Mouse (Mus musculus) frontal cortex, postnatal 25 days (tissue): ENCODE measurements around the gene Ddx10.
"Not testable (repeated sequence)": the region's sequence is repeated elsewhere in the genome, so short reads cannot be mapped to it uniquely, and the experiment has no call there.

Experiments used
- DNase-seq, 2 experiments: peaks; one replicate each; pipeline ENCODE4 v3.0.0; 2022; ENCODE audit warnings: low spot score in 2 of 2

Ddx10 gene

DNA sequence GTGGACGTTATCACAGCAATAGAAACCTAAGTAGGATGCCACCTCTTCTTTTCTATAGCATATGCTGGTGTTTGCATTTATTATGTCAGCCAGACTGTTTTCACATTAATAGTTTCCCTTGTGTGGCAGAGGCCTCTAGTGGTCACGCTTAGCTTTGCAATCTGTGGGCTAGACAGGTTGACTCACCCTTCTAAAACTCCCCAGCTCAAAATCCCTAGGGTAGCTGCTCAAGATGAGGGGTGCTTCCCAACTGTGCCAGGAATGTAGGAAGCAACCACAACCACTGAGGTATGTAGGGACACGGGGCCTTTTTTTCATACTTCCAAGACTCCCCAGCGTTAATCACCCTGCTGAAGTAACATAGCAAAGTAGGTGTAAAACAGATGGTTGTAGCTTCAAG is 103.6 kb downstream of the Ddx10 start:
- DNase-seq, result peak; percentile 13 to 36

DNA sequence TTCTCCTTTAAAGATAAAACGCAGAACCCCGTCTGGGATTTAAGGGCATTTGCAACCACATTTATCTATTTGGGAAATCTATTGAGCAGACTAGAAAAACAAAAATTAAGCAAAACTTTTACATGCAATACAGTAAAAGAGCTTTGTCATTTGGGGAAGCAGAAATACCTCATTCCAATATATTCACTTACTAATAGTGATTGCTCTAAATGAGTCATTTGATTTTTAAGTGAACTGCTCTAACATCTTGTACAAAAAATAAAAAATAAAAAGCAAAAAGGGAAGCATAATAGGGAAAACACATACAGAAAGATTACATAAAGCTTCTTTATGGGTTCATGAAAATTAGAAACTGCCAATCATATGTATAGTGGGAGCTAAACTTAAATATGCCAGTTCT is 104.3 kb downstream of the Ddx10 start:
- DNase-seq, result no peak

DNA sequence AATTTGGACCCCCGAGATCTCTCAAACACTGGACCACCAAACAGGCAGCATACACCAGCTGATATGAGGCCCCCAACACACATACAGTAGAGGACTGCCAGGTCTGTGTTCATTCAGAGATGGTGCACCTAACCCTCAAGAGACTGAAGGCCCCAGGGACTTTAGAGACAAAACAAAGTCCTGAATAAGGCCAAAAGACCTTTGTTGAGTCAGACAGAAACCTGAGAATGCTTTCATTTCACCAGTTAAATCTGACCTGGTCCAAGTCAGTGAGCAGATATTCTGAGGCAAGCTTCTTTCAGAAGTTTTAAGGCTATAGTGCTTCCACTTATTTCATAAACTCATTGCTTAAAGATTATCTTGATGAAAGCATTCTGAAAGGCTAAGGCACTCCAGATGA is 105.4 kb downstream of the Ddx10 start:
- DNase-seq, result not testable (repeated sequence)

DNA sequence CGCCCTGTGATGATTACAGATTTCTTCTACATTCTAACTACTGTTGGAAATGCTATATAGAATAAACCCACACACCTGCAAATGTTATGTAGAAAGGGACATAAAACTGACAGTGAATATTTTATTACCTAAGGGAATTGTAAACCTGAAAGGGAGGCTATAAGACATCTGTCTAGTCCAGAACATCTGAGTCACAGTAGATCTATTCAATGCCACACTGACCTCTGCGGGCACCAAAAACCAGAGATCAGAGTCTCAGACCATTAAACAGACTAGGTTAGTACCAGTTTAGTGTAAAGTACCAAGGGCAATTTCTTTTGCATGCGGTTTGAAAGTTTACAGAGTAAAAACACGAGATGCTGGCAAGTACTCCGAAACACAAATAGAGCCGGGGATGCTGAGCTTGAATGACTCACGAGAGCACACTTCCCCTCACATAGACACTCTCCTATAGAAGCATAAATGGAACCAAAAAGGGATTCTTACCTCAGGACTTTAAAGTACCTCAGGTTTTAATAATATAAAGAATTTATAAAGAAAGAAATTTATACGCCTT is 107.2 kb downstream of the Ddx10 start:
- no peak for DNase-seq

DNA sequence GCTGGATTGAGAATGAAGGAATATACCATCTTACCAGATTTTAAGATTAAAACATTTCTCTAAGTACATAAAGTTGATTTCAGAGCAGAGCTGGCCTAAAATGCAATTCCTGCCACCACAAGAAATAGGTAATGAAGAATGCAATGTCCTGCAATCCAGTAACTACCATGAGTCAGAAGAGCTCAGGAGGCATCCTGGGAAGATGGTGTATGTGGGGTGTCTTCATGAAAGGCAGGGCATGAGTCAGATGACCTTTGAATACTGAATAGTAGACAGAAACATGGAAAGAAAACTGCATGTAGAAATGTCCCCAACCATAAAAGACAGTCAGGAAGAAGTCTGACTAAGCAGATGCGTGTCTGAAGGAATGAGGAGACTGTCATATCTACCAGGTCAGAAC is 115.0 kb downstream of the Ddx10 start:
- no peak for DNase-seq

DNA sequence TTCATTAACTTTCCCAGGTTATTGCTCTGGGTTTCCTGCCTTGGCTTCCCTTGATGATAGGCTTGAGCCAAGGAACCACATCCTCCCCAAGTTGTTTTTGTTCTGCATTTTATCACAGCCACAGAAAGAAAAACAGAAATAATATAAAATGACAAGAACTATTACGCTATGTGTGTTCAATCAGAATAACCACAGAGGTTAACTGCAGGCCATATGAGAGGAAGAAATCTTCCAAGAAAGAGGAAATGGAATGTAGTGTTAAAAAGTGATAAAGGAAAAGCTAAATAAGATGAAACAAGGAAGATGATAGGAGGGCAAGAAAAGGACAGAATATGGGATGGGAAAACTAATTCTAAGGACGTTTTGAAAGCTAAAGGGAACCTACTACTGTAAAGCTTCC is 117.4 kb downstream of the Ddx10 start:
- DNase-seq, result no peak

DNA sequence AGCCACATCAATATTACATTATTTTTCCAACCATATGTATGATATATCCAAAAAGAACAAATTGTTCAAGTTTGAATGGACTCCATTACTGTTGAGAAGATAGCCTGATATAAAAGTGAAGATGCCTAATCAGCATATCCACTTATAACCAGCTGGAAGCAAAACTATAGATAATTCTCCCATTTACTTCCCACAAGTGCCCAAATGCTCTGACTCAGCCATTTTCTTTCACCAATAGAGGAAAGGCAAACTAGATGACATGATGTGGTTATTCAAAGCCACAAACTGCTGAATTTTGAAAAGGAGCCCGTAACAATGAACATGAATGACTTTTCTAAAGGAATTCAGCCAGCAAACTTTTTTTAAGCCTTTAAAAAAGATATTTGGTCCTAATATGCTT is 146.8 kb downstream of the Ddx10 start:
- no peak for DNase-seq

DNA sequence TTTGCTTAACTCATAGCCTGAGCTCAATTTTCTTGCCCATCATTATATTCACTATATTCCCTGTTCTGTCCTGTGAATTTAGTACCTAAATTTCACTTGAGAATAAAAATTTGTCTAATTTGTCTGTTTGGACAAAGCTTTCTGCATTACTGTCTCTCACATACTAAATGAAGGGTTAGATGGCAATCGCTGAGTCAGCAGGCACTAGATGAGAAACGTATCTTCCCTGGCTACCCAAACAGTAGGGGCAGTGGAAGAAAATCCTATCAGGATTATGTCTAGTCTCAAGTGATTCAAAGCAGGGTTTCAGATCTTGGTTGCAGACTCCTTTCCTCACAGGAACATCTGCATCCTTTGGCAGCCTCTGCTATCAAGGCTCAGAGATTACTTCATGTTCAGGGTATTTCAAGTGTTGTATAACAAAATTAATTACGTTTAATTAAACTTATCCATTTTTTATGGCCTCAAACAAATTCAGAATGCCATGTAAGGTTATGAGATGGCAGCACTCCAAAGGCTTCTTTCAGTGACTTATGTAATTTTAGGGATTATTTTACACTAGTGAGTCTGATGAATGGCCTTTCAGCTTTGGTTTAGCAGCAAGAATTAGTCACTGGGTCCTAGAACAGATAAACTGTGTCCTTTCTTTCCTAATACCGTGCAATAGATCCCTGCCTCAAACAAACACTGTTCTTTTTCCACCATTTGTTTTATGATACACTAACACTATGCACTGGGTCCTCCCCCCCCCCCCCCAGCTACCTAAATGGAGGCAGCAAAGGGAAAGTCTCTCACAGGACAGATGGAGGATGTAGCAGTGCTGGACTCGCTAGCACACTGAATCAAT is 152.3 kb downstream of the Ddx10 start:
- DNase-seq, result no peak

DNA sequence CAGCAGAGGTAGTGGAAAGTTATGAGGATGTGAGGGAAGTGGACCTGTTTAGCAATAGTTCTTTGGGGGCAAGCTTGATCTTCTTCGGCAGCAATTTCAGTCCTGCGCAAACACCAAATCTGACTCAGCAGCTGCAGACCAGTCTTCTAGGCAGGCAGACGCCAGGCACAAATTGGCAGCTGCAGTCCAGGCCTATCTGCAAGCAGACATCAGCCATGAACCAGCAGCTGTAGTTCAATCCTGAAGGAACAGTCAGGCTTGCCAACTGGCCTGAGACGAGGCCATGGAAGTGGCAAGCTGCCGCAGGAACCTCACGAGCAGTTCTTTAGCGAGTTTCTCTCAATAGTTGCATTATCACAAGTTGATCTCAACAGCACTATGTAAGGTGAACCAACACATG is 153.3 kb downstream of the Ddx10 start:
- DNase-seq, result no peak

DNA sequence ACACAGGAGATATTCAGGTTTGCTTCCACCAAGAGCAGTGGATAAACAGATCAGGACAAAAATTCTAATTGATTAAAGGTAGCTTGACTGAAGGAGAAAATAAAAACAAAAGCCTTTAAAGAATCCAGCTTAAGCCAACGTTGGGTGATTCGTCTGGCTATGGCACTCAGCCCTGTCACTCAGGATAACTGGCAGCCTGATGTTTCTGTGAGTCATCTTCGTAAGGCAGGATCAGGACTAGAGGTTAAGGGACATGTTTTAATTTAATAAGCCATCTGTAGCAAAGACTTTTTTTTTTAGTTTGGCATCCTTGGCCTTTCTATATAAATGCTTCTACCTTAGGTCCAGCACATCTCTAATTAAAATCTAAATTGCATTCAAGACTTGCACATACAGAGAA is 170.2 kb downstream of the Ddx10 start:
- DNase-seq, result no peak

DNA sequence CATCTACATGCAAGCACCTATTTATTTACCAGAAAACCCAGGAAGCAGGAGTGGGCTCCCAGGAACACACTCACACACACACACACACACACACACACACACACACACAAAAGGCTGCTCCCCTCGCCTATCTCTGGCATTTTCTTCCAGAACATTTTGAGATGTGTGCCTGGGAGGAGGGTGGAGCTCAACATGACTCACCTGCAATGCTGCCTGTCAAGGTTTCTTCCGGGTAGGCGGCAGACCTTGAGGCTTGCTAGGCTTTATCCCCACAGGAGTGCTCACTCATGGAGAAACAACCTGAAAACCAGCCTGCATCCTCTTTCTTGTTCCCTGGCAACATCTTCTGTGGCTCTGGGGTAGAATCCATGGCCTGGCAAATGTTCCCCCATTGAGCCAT is 171.9 kb downstream of the Ddx10 start:
- no peak for DNase-seq

DNA sequence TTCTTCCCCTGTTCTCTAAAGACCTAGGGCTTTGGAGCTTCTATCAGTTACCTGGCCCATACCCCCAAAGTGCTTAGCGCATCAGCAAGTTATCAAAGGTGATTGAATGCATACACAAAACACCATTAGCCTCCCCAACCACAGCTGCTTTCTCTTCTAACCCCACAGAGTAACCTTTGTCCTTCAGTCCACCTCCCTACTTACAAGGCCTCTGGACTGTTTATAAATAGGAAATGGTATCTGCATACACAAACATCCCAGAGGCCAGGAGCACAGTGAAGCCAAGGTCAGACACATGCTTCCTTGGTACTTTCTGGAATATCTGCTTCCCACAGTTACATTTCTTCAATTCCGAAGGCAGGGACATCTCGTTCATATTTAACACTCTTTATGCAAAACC is 173.4 kb downstream of the Ddx10 start:
- DNase-seq, result no peak

DNA sequence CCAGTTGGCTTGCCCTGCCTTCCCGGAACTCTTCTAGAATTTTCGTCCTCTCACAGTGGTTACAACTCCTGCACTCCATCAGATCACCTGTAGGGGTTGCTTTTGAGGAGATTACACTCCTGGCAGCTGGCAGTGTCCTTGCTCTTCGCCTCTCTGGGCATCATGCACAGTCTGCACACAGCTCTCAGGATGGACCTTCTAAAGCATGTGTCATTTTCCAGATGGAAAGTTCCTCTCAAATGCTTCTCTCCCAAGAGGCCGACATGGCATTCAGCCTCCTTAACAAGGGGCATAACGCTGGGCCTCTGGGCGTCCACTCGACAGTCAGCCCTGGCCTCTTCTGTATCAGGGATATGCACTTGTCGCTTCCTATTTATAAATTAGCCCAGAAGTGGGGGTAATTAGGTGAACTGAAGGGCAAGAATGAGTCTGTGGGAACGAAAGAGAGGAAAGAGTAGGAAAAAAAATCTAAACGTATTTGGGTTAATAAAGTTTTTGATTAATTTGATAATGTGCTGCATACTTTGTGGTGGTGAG is 174.2 kb downstream of the Ddx10 start:
- no peak for DNase-seq

DNA sequence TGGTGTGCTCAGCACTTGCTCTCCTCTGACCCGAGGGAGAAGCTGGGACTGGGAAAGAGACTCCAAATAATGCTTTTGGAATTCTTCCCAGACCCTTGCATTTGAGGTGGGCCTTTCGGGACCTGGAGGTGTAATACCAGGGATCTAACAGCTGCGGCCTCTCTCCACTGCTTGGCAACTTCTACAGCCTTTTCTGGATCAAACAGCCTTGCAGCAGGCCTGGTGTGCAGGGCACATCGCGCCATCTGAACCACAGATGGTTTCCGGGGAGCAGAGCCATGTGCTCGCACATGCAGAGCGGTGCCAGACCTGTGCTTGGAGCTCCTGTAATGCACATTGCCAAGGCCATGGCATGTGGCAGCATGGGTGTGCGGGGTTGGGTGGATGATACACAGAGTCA is 175.8 kb downstream of the Ddx10 start:
- DNase-seq, result no peak

DNA sequence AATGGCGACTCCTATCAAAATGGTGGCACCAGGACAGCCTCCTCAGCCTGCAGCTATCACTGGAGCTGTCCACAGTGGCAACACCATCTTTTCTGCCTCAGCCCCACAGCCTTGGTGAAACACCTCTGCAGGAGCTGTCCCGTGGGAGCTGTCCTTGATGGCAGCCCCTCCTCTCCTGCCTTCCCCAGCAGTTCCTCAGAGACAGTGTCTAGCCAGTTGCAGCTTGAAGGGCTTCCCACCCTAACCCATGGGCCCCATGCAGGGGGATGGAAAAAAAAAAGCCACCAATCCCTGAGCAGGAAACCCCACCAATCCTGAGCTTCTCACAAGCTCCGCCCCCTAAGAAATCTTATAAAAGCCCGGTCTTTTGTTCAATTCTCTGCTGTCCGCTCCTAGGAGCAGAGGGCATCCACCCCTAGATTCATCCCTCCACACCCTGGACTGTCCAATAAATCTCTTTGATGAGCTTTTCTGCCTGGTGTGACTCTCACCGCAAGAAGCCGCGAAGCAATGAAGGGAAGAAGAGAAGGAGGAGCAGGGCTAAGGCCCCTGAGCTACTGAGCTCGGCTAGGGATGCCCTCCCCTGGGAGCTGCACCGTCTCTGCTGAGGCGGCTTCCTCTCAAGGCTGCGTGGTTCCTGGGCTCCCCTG is 176.9 kb downstream of the Ddx10 start:
- DNase-seq, result no peak

DNA sequence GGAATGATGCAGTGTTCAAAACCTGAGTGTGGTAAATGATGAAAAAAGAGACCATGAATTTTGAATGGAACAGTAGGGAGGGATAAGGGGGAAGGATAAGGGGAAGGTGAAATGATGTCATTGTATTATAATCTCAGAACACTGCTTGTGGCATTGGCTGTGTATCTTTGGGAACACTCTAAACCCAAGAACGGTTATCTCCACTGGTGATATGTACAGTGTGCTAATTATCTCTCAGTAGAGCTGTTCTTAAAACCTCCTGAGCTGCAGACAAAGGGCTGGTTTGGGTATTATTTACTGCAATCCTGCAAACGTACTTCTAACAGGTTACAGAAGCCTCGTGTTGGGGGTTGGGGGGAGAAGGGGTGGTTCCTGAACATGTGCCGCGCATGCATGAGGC is 179.7 kb downstream of the Ddx10 start:
- DNase-seq, result no peak

DNA sequence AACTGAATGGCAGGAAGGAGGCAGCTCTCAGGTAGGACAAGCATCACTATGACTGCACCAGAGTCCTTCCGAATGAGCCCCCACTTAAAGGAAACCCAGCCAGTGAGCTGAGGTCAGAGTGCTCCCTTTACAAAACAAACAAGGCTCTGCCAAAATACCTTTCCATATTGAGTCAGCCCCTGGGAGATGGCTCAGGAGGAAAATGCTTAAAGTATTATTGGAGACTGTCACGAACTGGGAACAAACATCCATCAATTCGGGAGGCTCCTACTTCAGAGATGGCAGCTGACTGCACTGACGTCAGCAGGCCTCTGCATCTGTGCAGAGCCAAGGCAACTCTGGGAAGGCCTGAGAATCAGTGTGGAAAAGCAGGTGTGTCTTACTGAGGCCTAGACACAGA is 181.4 kb downstream of the Ddx10 start:
- DNase-seq, result no peak

DNA sequence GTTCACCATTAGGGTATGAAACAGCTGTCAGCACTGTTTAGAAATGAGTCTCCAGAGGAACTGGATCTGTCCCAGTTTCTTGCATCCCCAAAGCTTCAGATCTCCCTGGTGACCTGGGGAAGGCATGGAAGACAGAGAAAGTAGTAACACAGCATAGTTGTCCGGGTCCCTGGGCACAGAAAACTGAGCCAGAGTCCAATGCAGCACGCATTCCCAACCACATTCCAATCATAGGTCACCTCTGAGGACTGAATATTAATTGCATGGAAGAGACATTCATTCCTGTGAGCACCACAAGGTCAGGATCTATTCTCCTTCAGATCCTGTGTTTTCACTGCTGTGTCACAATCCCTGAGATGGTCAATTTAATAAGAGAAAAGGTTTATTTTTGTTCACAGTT is 182.8 kb downstream of the Ddx10 start:
- no peak for DNase-seq

DNA sequence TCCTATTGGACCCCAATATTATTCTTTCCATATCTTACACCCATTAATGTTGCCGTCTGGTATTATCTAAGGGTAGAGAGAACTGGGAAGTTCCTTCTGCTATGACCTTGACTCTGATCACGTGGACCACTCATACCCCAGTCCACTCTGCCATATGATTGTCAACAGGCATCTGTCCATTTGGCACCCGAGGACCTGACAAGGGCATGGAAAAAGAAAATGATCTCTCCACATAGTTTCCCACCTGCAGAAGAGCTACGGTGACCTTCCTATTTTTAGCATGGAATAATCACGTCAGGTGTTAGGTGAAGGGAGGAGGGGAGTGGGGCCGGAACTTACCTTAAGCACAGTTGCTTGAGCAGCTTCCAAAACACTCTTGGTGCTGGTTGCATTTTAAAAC is 183.3 kb downstream of the Ddx10 start:
- DNase-seq, result no peak

DNA sequence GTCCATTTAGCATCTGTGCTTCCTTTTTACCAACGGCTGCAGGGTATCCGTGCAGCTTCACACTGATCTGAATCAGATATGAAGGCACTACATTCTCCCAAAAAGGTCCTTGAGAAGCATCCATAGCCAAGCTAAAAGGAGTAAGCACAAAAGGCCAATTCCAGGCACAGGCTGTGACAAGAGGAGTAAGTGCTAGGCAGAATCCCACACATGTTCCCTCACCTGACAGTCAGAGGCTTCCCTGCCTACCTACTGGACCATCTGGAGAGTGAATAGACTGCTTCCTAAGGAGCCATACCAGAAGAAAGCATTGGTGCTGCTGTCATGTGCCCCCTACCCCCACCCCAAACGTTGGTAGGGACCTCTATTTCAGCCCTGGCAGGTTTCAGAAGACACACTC is 192.5 kb downstream of the Ddx10 start:
- no peak for DNase-seq
